Mouse (Mus musculus): ENCODE measurements around the gene Col2a1.

The Col2a1 gene

DNA sequence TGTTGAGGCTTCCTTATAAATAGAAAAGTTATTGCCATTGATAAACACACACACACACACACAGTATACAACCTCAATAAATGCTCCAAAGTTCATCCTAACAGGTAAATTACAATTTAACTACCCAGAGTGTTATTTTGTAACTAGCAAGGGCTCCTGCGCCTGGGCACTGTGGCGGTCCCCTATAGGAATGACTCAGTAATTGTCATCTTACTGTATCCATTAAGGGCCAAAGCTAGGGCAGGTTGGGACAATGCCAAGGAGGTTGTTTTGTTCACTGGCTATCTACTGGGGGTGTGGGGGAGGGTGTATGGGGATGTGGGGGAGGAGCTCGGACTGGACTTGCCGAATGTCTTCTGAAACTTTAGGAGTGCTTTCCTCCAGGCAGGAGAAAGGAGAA lies 77.5 kb downstream of the Col2a1 start:
- DNase-seq (ENCODE audit: low spot score), result no peak
